Mouse (Mus musculus) liver, embryonic 12.5 days (tissue): ENCODE measurements around the gene Uxt. TPM values are rescaled to one million over a fixed set of nuclear protein-coding genes. Genes with fewer than 3 reads are reported as not detected.
A peak's percentile ranks its signal among the peaks of the same experiment; 100 is the strongest.

Experiments used
- ATAC-seq: fragments of 200-750 bp; cut with Nextera tagmentation; 2 replicates; pipeline ENCODE4 v1.8.0; 2017; ENCODE audit warnings: moderate number of reproducible peaks, mild to moderate bottlenecking, moderate library complexity
- H3K27ac ChIP-seq: fragments of 300-500 bp; sonication (generic); 2 replicates; pipeline ENCODE4 v1.5.1; 2016; ENCODE audit warnings: mild to moderate bottlenecking
- H3K27me3 ChIP-seq: fragments of 300-500 bp; sonication (generic); replicated peaks from 2 replicates; pipeline ENCODE4 v1.6.1; 2016; ENCODE audit warnings: mild to moderate bottlenecking, moderate library complexity
- H3K36me3 ChIP-seq: fragments of 300-500 bp; sonication (generic); 2 replicates; pipeline ENCODE4 v1.6.1; 2016; ENCODE audit warnings: mild to moderate bottlenecking, moderate library complexity
- H3K4me1 ChIP-seq: fragments of 300-500 bp; sonication (generic); 2 replicates; pipeline ENCODE4 v1.6.1; 2016
- H3K4me2 ChIP-seq: fragments of 300-500 bp; sonication (generic); 2 replicates; pipeline ENCODE4 v1.6.1; 2016; ENCODE audit warnings: mild to moderate bottlenecking, moderate library complexity
- H3K4me3 ChIP-seq: fragments of 300-500 bp; sonication (generic); 2 replicates; pipeline ENCODE4 v1.5.1; 2016; ENCODE audit warnings: mild to moderate bottlenecking, moderate library complexity
- H3K9ac ChIP-seq: fragments of 300-500 bp; sonication (generic); 2 replicates; pipeline ENCODE4 v1.6.1; 2016; ENCODE audit warnings: mild to moderate bottlenecking, moderate library complexity
- H3K9me3 ChIP-seq: fragments of 300-500 bp; sonication (generic); replicated peaks from 2 replicates; pipeline ENCODE4 v1.6.1; 2016; ENCODE audit warnings: mild to moderate bottlenecking, moderate library complexity
- WGBS: fragments of 180-500 bp; shearing (Covaris S2); methylation state at CpG from one replicate; pipeline ENCODE4 v1.1.7; 2016; ENCODE audit not compliant: insufficient replicate concordance; 5-methylcytosine and 5-hydroxymethylcytosine counted together
- polyA plus RNA-seq: library from polyadenylated mRNA; unstranded; fragments of >200 nt; fragmentation: Nextera tagmentation; extraction: Ambion mirVana; gene quantifications from 2 replicates; pipeline ENCODE4 v1.2.1, GENCODE M21; 2016

Gene Uxt
- polyA plus RNA-seq, 1 experiment from 2014 or later, result 61.3 TPM

- Histone ChIP-seq H3K36me3 (no peaks in the 10 kb centered on the region), H3K9ac (no peak overlapping the region), H3K27me3 (peaks cover 40% of the 10 kb centered on the region), H3K27ac (no peak overlapping the region), H3K4me3 (peak overlapping the region; percentile 41), H3K9me3 (no peaks in the 10 kb centered on the region), H3K4me1 (no peaks in the 10 kb centered on the region), H3K4me2 (peak overlapping the region; percentile 67)
- 9% methylated on average over 40 of the region's 49 CpGs for WGBS
- no peak for ATAC-seq
Measured at GRCm38 (mm10) chrX:20920249-20920843, 41.5 kb downstream of the Uxt start.

GRCm38 (mm10) chrX:20915075-20915474 is 46.7 kb downstream of the Uxt start:
- Histone ChIP-seq H3K36me3 (no peaks in the 10 kb centered on the region), H3K9me3 (no peaks in the 10 kb centered on the region), H3K27me3 (peaks cover 19% of the 10 kb centered on the region), H3K4me2 (no peak overlapping the region), H3K4me1 (peaks cover 5% of the 10 kb centered on the region), H3K4me3 (no peak overlapping the region), H3K9ac (no peak overlapping the region), H3K27ac (no peak overlapping the region)
- no peak for ATAC-seq

- no peak for ATAC-seq
- Histone ChIP-seq H3K4me2 (no peak overlapping the region), H3K9ac (no peak overlapping the region), H3K36me3 (no peaks in the 10 kb centered on the region), H3K4me1 (peaks cover 9% of the 10 kb centered on the region), H3K27ac (no peak overlapping the region), H3K27me3 (peaks cover 6% of the 10 kb centered on the region), H3K4me3 (no peak overlapping the region), H3K9me3 (no peaks in the 10 kb centered on the region)
- 53% methylated on average over 6 of the region's 6 CpGs for WGBS
Measured at GRCm38 (mm10) chrX:20913726-20914125, 48.1 kb downstream of the Uxt start.

- peaks cover 9% of the 10 kb centered on the region for H3K4me1 ChIP-seq
- H3K4me3 ChIP-seq, result no peak overlapping the region
- no peak overlapping the region for H3K27ac ChIP-seq
- no peaks in the 10 kb centered on the region for H3K9me3 ChIP-seq
- H3K36me3 ChIP-seq, result no peaks in the 10 kb centered on the region
- H3K4me2 ChIP-seq, result no peak overlapping the region
- H3K9ac ChIP-seq, result no peak overlapping the region
- H3K27me3 ChIP-seq, result no peaks in the 10 kb centered on the region
- 31% methylated on average over 3 of the region's 3 CpGs for WGBS
- ATAC-seq, result peak; percentile 74
Measured at GRCm38 (mm10) chrX:20910074-20910473, 51.7 kb downstream of the Uxt start.

Other genes with a start within 250 kb of the Uxt start
- 58.9 and 62.8 TPM in 2 replicates for gene Araf, start 164.2 kb downstream of the Uxt start, polyA plus RNA-seq
- gene Timp1, start 91.9 kb downstream of the Uxt start, polyA plus RNA-seq, result 3.7 and 5.1 TPM in 2 replicates
- 0.04 TPM in 1 of 2 replicates, not detected in the other for gene Syn1, start 41.0 kb downstream of the Uxt start, polyA plus RNA-seq
- gene Cfp, start 30.5 kb downstream of the Uxt start, polyA plus RNA-seq, result 11.7 and 13.1 TPM in 2 replicates
- 3.4 and 3.6 TPM in 2 replicates for gene Elk1, start 11.4 kb downstream of the Uxt start, polyA plus RNA-seq
- 2.4 and 2.6 TPM in 2 replicates for gene Zfp182, start 100.3 kb upstream of the Uxt start, polyA plus RNA-seq
- gene Spaca5, start 106.4 kb upstream of the Uxt start, polyA plus RNA-seq, result not detected in 2 replicates
- gene Zfp300, start 127.5 kb upstream of the Uxt start, polyA plus RNA-seq, result 0.07 and 0.24 TPM in 2 replicates
- not detected in 2 replicates for gene Ssxa1, start 153.8 kb upstream of the Uxt start, polyA plus RNA-seq
- not detected in 2 replicates for gene Gm21876, start 213.6 kb upstream of the Uxt start, polyA plus RNA-seq